Mouse (Mus musculus) midbrain, embryonic 11.5 days (tissue): ENCODE measurements around the gene Hps4. TPM values are rescaled to one million over a fixed set of nuclear protein-coding genes. Genes with fewer than 3 reads are reported as not detected.

Source experiments
- ATAC-seq: fragments of 200-750 bp; cut with Nextera tagmentation; 2 replicates; pipeline ENCODE4 v1.8.0; 2017; ENCODE audit warnings: moderate TSS enrichment, moderate library complexity; ENCODE audit not compliant: low FRiP score
- DNase-seq: peaks from one replicate; pipeline ENCODE4 v3.0.0; 2015; ENCODE audit warnings: low spot score; ENCODE audit errors: missing footprints
- H3K27ac ChIP-seq: fragments of 300-500 bp; sonication (generic); 2 replicates; pipeline ENCODE4 v1.5.1; 2014; ENCODE audit warnings: low read depth, low read length
- H3K27me3 ChIP-seq: fragments of 300-500 bp; sonication (generic); 2 replicates; pipeline ENCODE4 v1.6.1; 2014; ENCODE audit warnings: mild to moderate bottlenecking, low read length, moderate library complexity, mixed read lengths; ENCODE audit not compliant: control insufficient read depth, insufficient read depth
- H3K36me3 ChIP-seq: fragments of 300-500 bp; sonication (generic); 2 replicates; pipeline ENCODE4 v1.6.1; 2014; ENCODE audit warnings: mild to moderate bottlenecking, low read length, moderate library complexity, mixed read lengths; ENCODE audit not compliant: control insufficient read depth, insufficient read depth
- H3K4me1 ChIP-seq: fragments of 300-500 bp; sonication (generic); 2 replicates; pipeline ENCODE4 v1.6.1; 2014; ENCODE audit warnings: low read length; ENCODE audit not compliant: control insufficient read depth, insufficient read depth
- H3K4me2 ChIP-seq: fragments of 300-500 bp; sonication (generic); 2 replicates; pipeline ENCODE4 v1.6.1; 2014; ENCODE audit warnings: mild to moderate bottlenecking, moderate library complexity
- H3K4me3 ChIP-seq: fragments of 300-500 bp; sonication (generic); 2 replicates; pipeline ENCODE4 v1.5.1; 2014; ENCODE audit warnings: low read depth, low read length
- H3K9ac ChIP-seq: fragments of 300-500 bp; sonication (generic); 2 replicates; pipeline ENCODE4 v1.6.1; 2014; ENCODE audit warnings: low read length
- H3K9me3 ChIP-seq: fragments of 300-500 bp; sonication (generic); 2 replicates; pipeline ENCODE4 v1.6.1; 2016; ENCODE audit warnings: low read length; ENCODE audit not compliant: control insufficient read depth
- WGBS: fragments of 180-500 bp; shearing (Covaris S2); extraction: QIAGEN DNeasy Blood & Tissue Kit; methylation state at CpG from one replicate; pipeline ENCODE4 v1.1.7; 2014; 5-methylcytosine and 5-hydroxymethylcytosine counted together
- polyA plus RNA-seq: library from polyadenylated mRNA; unstranded; fragments of >200 nt; fragmentation: Nextera tagmentation; extraction: Ambion mirVana; gene quantifications from 2 replicates; pipeline ENCODE4 v1.2.1, GENCODE M21; 2014

Gene Hps4
- polyA plus RNA-seq, 1 experiment from 2014 or later: 31.9 TPM

DNA sequence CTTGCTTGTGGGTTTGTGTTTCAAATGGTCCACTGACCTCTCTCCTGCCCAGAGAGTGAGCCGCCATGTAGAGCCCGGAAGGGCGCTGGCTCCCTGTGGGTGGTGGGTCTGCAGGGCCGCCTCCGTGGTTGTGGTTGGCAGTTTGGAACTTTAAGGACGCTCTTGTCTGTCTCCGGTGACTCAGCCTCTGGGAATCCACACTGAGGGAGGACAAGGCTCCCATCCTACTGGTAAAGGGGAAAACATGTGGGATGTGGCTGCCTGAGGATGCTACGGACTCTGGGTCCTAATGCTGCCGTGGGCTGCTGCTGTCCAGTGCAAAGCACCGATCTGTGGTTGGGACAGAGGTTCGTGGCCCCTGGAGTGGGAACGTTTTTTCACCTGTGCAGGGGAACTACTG lies 25.0 kb downstream of the Hps4 start:
- no peak overlapping the region for H3K4me3 ChIP-seq
- H3K27me3 ChIP-seq: no peaks in the 10 kb centered on the region
- no peak overlapping the region for H3K27ac ChIP-seq
- 93% methylated on average over 12 of the region's 12 CpGs for WGBS
- peaks cover 27% of the 10 kb centered on the region for H3K4me1 ChIP-seq
- H3K9me3 ChIP-seq: no peaks in the 10 kb centered on the region
- DNase-seq (no peak), ATAC-seq (no peak)
- no peak overlapping the region for H3K9ac ChIP-seq
- peaks cover 5% of the 10 kb centered on the region for H3K36me3 ChIP-seq
- H3K4me2 ChIP-seq: no peak overlapping the region

DNA sequence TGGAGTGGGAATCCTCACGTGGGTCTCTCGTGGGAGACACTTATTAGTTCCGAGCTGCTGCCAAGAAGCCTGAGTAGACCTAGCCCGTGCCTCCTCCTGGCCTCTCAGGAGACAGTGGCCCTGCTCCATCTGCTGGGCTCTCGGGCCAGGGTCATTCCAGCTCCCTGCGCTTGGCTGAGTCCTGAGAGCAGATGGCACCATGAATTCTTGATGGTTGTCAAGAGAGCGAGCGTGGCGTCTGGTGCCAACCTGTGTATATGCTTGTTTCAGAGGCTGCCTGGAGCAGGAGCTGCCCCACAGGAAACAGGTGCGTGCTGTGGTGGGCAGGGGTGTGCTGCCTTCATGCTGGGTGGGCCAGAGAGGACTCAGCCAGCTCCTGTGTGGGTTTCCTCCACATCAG lies 25.8 kb downstream of the Hps4 start:
- Histone ChIP-seq H3K9ac (no peak overlapping the region), H3K27ac (no peak overlapping the region), H3K36me3 (peaks cover 5% of the 10 kb centered on the region)

DNA sequence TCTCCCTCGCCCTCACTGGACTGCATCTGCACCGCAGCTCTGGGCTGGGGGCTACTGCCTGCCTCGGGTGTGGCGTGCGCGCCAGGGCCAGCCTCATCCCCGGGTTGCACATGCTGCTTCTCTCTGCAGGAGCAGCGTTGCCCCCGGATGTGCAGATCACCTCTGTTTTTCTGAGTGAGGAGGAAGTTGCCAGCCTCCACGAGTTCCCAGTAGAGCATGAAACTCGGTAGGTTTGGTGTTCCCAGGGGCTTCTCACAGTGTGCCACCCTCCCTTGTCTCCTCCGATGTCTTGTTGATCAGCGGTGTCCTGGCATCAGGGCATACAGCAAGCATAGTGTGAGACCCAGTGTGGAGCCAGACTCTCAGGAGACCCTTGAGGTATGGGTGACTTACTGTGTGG lies 26.4 kb downstream of the Hps4 start:
- Histone ChIP-seq H3K36me3 (peaks cover 5% of the 10 kb centered on the region), H3K4me3 (no peak overlapping the region), H3K9me3 (no peaks in the 10 kb centered on the region), H3K27me3 (no peaks in the 10 kb centered on the region), H3K4me2 (no peak overlapping the region), H3K27ac (no peak overlapping the region), H3K9ac (no peak overlapping the region), H3K4me1 (peaks cover 30% of the 10 kb centered on the region)
- WGBS: 91% methylated on average over 13 of the region's 13 CpGs
- DNase-seq (no peak), ATAC-seq (no peak)

More for the DNA sequence above, 25.8 kb downstream of the Hps4 start:
- no peak for ATAC-seq
- WGBS: 92% methylated on average over 10 of the region's 10 CpGs
- no peaks in the 10 kb centered on the region for H3K27me3 ChIP-seq
- no peak overlapping the region for H3K4me2 ChIP-seq
- no peak for DNase-seq
- H3K4me1 ChIP-seq: peaks cover 30% of the 10 kb centered on the region
- no peaks in the 10 kb centered on the region for H3K9me3 ChIP-seq
- H3K4me3 ChIP-seq: no peak overlapping the region

DNA sequence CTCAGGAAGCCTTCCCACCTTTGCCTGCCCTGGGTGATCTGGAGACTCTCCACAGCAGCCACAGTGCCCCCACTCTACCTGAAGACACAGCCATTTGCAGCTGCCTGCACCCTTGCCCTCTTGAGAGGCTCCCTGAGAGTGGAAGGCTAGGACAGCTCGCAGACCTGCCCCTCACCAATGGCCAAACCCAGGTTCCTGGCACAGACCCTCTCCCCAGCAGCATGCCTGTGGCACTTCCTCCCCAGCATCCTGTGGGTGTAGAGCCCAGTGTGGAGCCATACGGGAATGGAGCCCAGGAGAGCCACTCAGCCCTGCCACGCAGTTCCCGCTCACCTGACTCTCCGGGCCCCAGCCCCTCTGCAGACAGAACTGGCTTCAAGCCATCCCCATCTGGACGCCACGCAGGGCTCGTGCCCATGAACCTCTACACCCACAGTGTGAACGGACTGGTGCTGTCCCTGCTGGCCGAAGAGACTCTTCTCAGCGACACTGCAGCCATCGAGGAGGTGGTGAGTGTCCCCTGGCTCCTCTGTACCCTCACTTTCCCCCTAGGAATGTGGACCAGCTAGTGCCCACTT lies 27.4 kb downstream of the Hps4 start:
- no peak overlapping the region for H3K27ac ChIP-seq
- peaks cover 30% of the 10 kb centered on the region for H3K4me1 ChIP-seq
- H3K9me3 ChIP-seq: no peaks in the 10 kb centered on the region
- DNase-seq (peak; percentile 83), ATAC-seq (no peak)
- no peak overlapping the region for H3K4me2 ChIP-seq
- H3K27me3 ChIP-seq: no peaks in the 10 kb centered on the region
- peaks cover 3% of the 10 kb centered on the region for H3K36me3 ChIP-seq
- H3K4me3 ChIP-seq: no peak overlapping the region
- no peak overlapping the region for H3K9ac ChIP-seq
- 94% methylated on average over 12 of the region's 12 CpGs for WGBS

DNA sequence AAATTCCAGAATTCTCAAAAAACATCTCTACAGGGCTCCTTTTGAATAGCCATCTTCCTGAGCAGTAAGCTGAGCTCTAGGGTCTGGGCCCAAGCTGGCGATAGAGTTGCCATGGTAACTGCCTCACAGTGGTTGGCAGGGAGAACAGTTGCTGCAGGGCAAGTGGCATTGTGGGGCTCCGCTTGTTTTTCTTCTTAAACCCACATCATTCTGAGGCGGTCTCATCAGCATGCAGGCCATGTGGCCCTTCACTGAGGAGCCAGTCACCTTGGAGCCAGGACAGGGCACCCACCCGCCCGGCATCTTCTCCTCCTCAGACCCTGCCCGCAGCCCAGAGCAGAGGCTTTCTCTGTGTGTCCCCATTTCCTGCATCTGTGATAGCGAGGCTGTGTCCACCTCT lies 29.1 kb downstream of the Hps4 start:
- 30% methylated on average over 7 of the region's 7 CpGs for WGBS
- peak overlapping the region; percentile 14 for H3K9ac ChIP-seq
- ATAC-seq: peak; percentile 89
- H3K9me3 ChIP-seq: no peaks in the 10 kb centered on the region
- peaks cover 3% of the 10 kb centered on the region for H3K36me3 ChIP-seq
- no peaks in the 10 kb centered on the region for H3K27me3 ChIP-seq
- H3K4me2 ChIP-seq: peak overlapping the region; percentile 27; the same call in 1 of the 2 replicates
- peaks cover 30% of the 10 kb centered on the region for H3K4me1 ChIP-seq
- peak; percentile 89 for DNase-seq
- H3K4me3 ChIP-seq: no peak overlapping the region
- peak overlapping the region; percentile 87 for H3K27ac ChIP-seq

DNA sequence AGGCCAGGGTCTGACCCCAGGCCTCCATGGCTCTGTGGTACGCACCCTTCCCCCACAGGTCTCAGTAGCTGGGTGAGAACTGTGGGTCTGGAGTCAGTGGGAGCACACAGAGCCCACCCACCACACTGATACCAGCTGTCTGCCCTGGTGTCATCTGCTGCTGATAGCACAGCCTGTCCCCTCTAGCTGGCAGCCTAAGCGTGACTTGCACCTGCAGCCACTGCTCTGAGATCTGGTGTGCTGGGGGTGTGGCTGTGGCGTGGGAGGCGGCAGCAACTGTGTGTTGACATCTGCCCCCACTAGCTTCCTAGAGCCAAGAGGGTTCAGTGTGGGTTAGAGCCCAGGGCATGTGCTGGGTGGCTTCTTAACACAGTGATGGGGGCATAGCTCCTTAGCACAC lies 33.2 kb downstream of the Hps4 start:
- WGBS: 89% methylated on average over 4 of the region's 4 CpGs
- Histone ChIP-seq H3K4me3 (no peak overlapping the region), H3K27me3 (no peaks in the 10 kb centered on the region), H3K36me3 (peaks cover 2% of the 10 kb centered on the region; the same call in 1 of the 2 replicates), H3K9me3 (no peaks in the 10 kb centered on the region), H3K4me2 (no peak overlapping the region), H3K4me1 (peaks cover 22% of the 10 kb centered on the region), H3K27ac (no peak overlapping the region), H3K9ac (no peak overlapping the region)
- DNase-seq (no peak), ATAC-seq (no peak)

DNA sequence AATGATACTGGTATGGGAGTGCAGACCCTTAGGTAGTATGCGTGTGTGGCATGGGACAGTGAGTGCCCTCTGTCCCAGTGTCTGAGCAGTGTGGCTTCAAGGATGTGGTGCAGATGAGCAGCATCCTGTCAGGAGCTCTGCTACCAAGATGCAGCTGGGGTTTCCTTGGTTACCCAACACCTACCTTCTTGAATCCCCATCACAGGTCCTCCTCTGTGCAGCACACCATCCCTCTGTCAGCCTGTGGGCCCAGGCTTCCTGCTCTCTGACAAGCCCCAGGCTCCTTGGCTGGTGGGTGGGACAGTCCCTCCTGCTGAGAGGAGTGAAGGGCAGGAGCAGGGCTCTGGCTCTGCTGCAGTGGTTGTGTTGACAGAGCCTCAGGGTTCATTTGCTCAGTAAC lies 34.5 kb downstream of the Hps4 start:
- Histone ChIP-seq H3K27ac (no peak overlapping the region), H3K36me3 (peaks cover 2% of the 10 kb centered on the region; the same call in 1 of the 2 replicates), H3K9me3 (no peaks in the 10 kb centered on the region), H3K4me1 (peaks cover 9% of the 10 kb centered on the region), H3K4me3 (no peak overlapping the region), H3K27me3 (no peaks in the 10 kb centered on the region), H3K4me2 (no peak overlapping the region), H3K9ac (no peak overlapping the region)
- ATAC-seq: no peak
- no peak for DNase-seq
- WGBS: 100% methylated on average over 1 of the region's 1 CpGs

DNA sequence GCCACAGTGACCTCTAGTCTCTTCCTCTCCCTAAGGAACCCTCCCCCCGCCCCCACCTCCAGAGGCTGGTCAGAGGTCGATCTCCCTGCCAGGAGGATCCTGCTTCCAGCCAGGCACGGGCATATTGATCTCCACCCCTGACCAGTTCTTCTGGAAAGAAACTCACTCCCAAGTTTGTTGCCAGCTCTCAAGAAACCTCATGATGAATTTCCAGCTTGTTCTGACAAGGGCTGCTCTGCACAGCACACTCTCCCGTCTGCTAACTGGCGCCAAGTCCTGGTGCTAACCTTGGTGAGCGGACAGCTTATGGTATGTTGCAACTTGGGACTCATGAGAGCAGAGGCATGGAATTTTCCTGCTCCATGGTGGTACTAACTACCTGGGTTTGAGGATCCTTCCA lies 35.8 kb downstream of the Hps4 start:
- Histone ChIP-seq H3K4me2 (no peak overlapping the region), H3K9me3 (no peaks in the 10 kb centered on the region), H3K36me3 (peaks cover 2% of the 10 kb centered on the region; the same call in 1 of the 2 replicates), H3K27me3 (no peaks in the 10 kb centered on the region), H3K27ac (no peak overlapping the region), H3K9ac (no peak overlapping the region), H3K4me1 (no peaks in the 10 kb centered on the region; the same call in 1 of the 2 replicates), H3K4me3 (no peak overlapping the region)
- ATAC-seq (no peak), DNase-seq (no peak)
- WGBS: 81% methylated on average over 6 of the region's 6 CpGs

DNA sequence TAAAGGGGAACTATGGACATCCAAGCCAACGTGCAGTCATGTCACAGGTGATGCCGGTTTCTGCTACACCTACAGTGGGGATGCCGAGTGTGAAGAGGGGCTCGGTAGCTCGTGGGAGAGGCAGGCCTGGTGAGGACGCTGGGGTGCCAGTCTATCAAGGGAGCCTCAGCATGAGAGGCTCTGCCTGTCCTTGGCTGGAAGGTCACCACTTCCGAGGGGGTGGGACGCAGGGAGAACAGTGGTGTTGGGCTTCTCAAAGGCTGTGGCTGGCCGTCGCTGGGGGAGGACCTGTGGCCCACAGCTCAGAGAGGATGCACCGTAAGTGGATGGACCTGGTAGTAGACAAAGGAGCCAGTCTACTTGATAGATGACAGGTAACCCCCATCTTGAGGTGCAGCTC lies 38.3 kb downstream of the Hps4 start:
- ATAC-seq: no peak
- no peak for DNase-seq
- Histone ChIP-seq H3K4me2 (no peak overlapping the region), H3K27ac (no peak overlapping the region), H3K9ac (no peak overlapping the region), H3K4me1 (no peaks in the 10 kb centered on the region; the same call in 1 of the 2 replicates), H3K27me3 (no peaks in the 10 kb centered on the region), H3K4me3 (no peak overlapping the region), H3K36me3 (peaks cover 10% of the 10 kb centered on the region), H3K9me3 (no peaks in the 10 kb centered on the region)
- 87% methylated on average over 11 of the region's 11 CpGs for WGBS
